Comparison of ENCODE assay signal across 24 mouse cellular contexts in genomic region chr19:32881443-32881842, GRCm38 (mm10).
DNase-seq lines count a peak whose midpoint lies in the region; ATAC-seq and TF ChIP-seq lines count a peak whose summit lies in the region.
"Had no signal": no experiment of that assay in that cellular context is flagged by ENCODE, and none has a peak within 500 bp of the region (broad histone marks: within the 10 kb centered on the region; RNA-seq: fewer than 3 reads in every experiment).

No protein-coding gene starts in this region.

- no peaks in the 10 kb centered on the region for H3K79me2 ChIP-seq in MEL (ENCODE audit: control insufficient read depth, insufficient read depth, low read length, poor library complexity)

- no peaks in the 10 kb centered on the region for H3K9me3 ChIP-seq in MEL (replicated peaks; ENCODE audit: insufficient read depth, low read length)
- H3K9me3 ChIP-seq: embryonic facial prominence, embryonic 12.5 days; embryonic facial prominence, embryonic 15.5 days; forebrain, embryonic 12.5 days; forebrain, embryonic 15.5 days had no signal

- H3K27ac ChIP-seq in MEL (ENCODE audit: control insufficient read depth, low read depth, low read length): no peak overlapping the region
- H3K27ac ChIP-seq: embryonic facial prominence, embryonic 12.5 days; embryonic facial prominence, embryonic 15.5 days; forebrain, embryonic 12.5 days; forebrain, embryonic 15.5 days; heart, adult 2 months; hindbrain, embryonic 14.5 days had no signal

- TF ChIP-seq CTCF in MEL (IDR thresholded peaks at IDR 0.05 in 2 of 3, conservative IDR thresholded peaks at IDR 0.05 in 1 of 3; ENCODE audit: control insufficient read depth in 1 of 3, insufficient read depth in 1 of 3, low read depth in 2 of 3, low read length in 3 of 3, poor library complexity in 1 of 3, severe bottlenecking in 1 of 3): no peak

- no peaks in the 10 kb centered on the region for H3K27me3 ChIP-seq in MEL (ENCODE audit: control insufficient read depth in 1 of 2, insufficient read depth in 2 of 2, low read length in 2 of 2)
- H3K27me3 ChIP-seq: embryonic facial prominence, embryonic 12.5 days; embryonic facial prominence, embryonic 15.5 days; forebrain, embryonic 12.5 days; forebrain, embryonic 15.5 days; Patski had no signal

- peak; percentile 75 for ATAC-seq in megakaryocyte, adult 5-6 weeks (ENCODE audit: poor library complexity, severe bottlenecking)
- peak; percentile 26; the same call in 1 of the 2 replicates for ATAC-seq in neutrophil, adult 5-6 weeks (ENCODE audit: extremely low read depth, insufficient number of reproducible peaks, low FRiP score, poor library complexity, severe bottlenecking)
- no peak for ATAC-seq in cerebellum, adult (ENCODE audit: insufficient number of reproducible peaks, low FRiP score, low TSS enrichment)
- ATAC-seq: CD4-positive, CD25-positive, alpha-beta regulatory T cell, adult 4 months; forebrain, embryonic 15.5 days; intestine, postnatal 0 days; Patski had no signal

- no peak overlapping the region for H3K9ac ChIP-seq in MEL (ENCODE audit: control insufficient read depth, low read depth, low read length, poor library complexity, severe bottlenecking)
- H3K9ac ChIP-seq: embryonic facial prominence, embryonic 12.5 days; embryonic facial prominence, embryonic 15.5 days; forebrain, embryonic 12.5 days; forebrain, embryonic 15.5 days; hindbrain, embryonic 14.5 days had no signal

- no peaks in the 10 kb centered on the region for H3K36me3 ChIP-seq in MEL (ENCODE audit: control insufficient read depth in 1 of 2, insufficient read depth in 2 of 2, low read length in 2 of 2)
- H3K36me3 ChIP-seq: embryonic facial prominence, embryonic 12.5 days; embryonic facial prominence, embryonic 15.5 days; forebrain, embryonic 12.5 days; forebrain, embryonic 15.5 days had no signal

- no peak for TF ChIP-seq EP300 in MEL (IDR thresholded peaks at IDR 0.05; ENCODE audit: low read depth in 1 of 2, low read length in 2 of 2)

- H3K4me1 ChIP-seq in MEL (ENCODE audit: control insufficient read depth in 1 of 2, insufficient read depth in 2 of 2, low read length in 2 of 2): peaks cover 0 to 6% of the 10 kb centered on the region in 2 experiments; a peak in 2 of 4 replicates

- TF ChIP-seq RAD21 in MEL (IDR thresholded peaks at IDR 0.05; ENCODE audit: low read depth, low read length): no peak

- DNase-seq in MEL (ENCODE audit: low read depth, low spot score) (peak; percentile 47), MEL-GATA-1-ER (ENCODE audit: extremely low read depth, low read depth) (peak; percentile 19)
- no peak for DNase-seq in urinary bladder, postnatal 10 days (ENCODE audit: low spot score)
- no peak for DNase-seq in frontal cortex, postnatal 25 days (ENCODE audit: low spot score in 2 of 2)
- DNase-seq: adrenal gland, adult 2 months; adrenal gland, postnatal 14 days; cerebellum, adult 11-12 months; cerebellum, adult 9-10 months; cerebellum, postnatal 14 days; gastrocnemius, postnatal 10 days; heart, adult 2 months; heart, postnatal 4 days; kidney, adult 2 months had no signal

- TF ChIP-seq POLR2A in MEL (IDR thresholded peaks at IDR 0.05; ENCODE audit: control insufficient read depth in 1 of 2, insufficient read depth in 1 of 2, low read depth in 1 of 2, low read length in 2 of 2, poor library complexity in 1 of 2): no peak

- no peak overlapping the region for H3K4me3 ChIP-seq in MEL (ENCODE audit: control insufficient read depth in 1 of 2, insufficient read depth in 1 of 2, low read depth in 2 of 2, low read length in 2 of 2)
- H3K4me3 ChIP-seq: embryonic facial prominence, embryonic 12.5 days; embryonic facial prominence, embryonic 15.5 days; forebrain, embryonic 12.5 days; forebrain, embryonic 15.5 days; heart, adult 2 months had no signal

TF ChIP-seq in MEL, 35 proteins besides CTCF, POLR2A, EP300 and RAD21:
- no peak for TF ChIP-seq USF1 (IDR thresholded peaks at IDR 0.05; ENCODE audit: low read depth, low read length)
- no peak for TF ChIP-seq MEF2A (IDR thresholded peaks at IDR 0.05; ENCODE audit: extremely low read depth, insufficient replicate concordance, low read depth, low read length, poor library complexity, severe bottlenecking)
- no peak for TF ChIP-seq CHD1 (IDR thresholded peaks at IDR 0.05; ENCODE audit: low read depth, low read length)
- no peak for TF ChIP-seq MXI1 (IDR thresholded peaks at IDR 0.05; ENCODE audit: low read depth, low read length)
- TF ChIP-seq CHD2 (IDR thresholded peaks at IDR 0.05; ENCODE audit: low read length): no peak
- no peak for TF ChIP-seq ZC3H11A (IDR thresholded peaks at IDR 0.05; ENCODE audit: low read depth, low read length)
- TF ChIP-seq E2F4 (IDR thresholded peaks at IDR 0.05; ENCODE audit: borderline replicate concordance, low read depth, low read length): no peak
- TF ChIP-seq JUND (IDR thresholded peaks at IDR 0.05; ENCODE audit: low read depth, low read length): no peak
- no peak for TF ChIP-seq UBTF (IDR thresholded peaks at IDR 0.05; ENCODE audit: borderline replicate concordance, insufficient read depth, low read depth, low read length)

Comparison
In these comparisons a context has a peak if more than half of its experiments do, and no peak if none do; other contexts are left out.
1. DNase-seq: peak in MEL (single experiment) and MEL-GATA-1-ER (single experiment); none in urinary bladder, postnatal 10 days (single experiment) and frontal cortex, postnatal 25 days (0 of 2).